Mouse (Mus musculus) megakaryocyte, adult 5-6 weeks (primary cell): ENCODE data around the gene Slc38a5. TPM values are rescaled to one million over a fixed set of nuclear protein-coding genes. Genes with fewer than 3 reads are reported as not detected.
"Not testable (repeated sequence)": the region's sequence is repeated elsewhere in the genome, so short reads cannot be mapped to it uniquely, and the experiment has no call there.

Experiments used
- ATAC-seq: 2 replicates; pipeline ENCODE4 v1.8.0; 2016; ENCODE audit warnings: mild to moderate bottlenecking, inconsistent platforms; ENCODE audit not compliant: poor library complexity, severe bottlenecking
- total RNA-seq, 2 experiments: library from RNA; stranded (forward) in 1 of 2; stranded (reverse) in 1 of 2; fragments of 153-499, 151-499 nt in 1 of 2; fragments of 221-1000, 200-1000 nt in 1 of 2; gene quantifications; 2 replicates each; pipeline versions ENCODE4 v1.2.3 to v1.2.4; 2015 to 2017

Gene Slc38a5
- total RNA-seq, 2 experiments from 2014 or later: 1.3 to 2.4 TPM

DNA sequence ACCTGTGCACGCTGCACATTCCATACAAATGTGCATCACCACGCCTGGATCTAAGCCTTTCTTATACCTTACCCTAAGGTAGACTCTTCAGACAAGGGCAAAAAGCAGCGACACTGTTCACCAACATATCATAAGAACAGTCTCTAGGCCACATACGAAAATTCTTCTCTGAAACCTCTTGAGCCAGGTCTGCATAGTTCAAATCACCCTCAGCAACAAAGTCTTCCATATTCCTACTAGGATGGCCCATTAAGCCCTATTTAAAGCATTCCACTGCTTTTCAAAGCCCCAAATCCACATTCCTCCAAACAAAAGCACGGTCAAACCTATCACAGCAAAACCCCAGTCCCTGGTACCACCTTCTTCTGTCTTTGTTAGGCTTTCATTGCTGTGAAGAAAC lies 17.7 kb downstream of the Slc38a5 start:
- ATAC-seq: no peak

DNA sequence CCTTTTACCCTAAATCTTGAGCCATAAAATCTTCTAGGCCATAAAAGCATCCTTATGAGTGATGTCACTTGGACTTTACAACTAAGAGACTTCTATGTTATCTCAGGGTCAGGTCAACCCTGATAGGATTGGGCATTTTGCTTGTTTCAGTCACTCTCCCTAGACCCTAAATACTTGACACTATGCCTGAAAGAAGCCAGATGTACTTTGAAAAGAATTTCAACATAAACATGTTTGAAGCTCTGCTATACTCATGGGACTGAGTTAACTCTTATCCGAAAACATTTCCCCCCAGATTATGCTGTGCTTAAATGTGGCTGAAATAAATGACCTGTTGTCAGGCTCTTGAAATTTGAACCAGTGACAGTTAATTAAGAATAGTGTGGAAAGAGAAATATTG lies 38.4 kb downstream of the Slc38a5 start:
- no peak for ATAC-seq

DNA sequence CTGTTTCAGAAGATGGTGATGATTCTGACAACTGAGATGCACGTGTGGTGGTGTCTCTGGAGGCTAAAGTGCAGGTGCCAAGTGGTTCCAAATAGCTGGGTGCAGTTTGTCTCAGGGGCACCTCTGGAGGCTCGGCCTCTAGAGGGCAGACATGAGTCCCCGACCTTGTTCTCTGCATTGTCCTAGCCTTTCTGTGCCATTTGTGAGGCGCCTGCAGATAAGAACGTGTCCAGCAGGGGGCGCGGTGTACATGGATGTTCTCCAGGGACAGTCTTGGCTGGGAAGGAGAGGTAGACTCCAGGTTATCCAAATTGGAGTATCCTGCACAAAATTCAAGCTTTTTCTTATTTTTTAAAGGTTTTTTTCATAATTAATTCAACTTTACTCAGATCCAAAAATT lies 44.0 kb downstream of the Slc38a5 start:
- not testable (repeated sequence) for ATAC-seq

DNA sequence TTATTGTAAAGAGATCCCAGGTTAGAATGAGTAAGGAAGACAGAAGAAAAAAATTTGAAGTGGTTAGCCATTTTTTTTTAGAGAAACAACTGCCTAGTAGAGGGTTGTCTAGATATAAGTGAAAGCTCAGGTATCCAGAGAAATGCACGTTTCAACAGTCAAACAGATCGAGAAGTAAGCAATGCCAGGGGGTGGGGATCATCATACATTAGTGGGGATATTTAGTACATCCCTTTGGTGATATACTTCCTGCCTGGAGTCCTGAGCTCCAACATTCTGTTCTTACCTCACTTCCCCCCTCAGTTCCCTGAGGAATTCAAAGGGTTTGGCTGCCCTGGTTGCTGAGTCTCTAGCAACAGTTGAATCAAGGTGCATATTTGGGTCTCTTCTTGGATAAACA lies 56.2 kb downstream of the Slc38a5 start, which contains the start of gene Ssxb10:
Gene Ssxb10, plus strand, starts transcription at position 301 of the 400 bp plus-strand sequence.
- ATAC-seq: no peak

Other genes starting within 250 kb of the Slc38a5 start
- 37.8 and 43.6 TPM in 2 replicates for gene Suv39h1, start 196.4 kb upstream of the Slc38a5 start, total RNA-seq (2015)
- gene Suv39h1, start 196.4 kb upstream of the Slc38a5 start, total RNA-seq (2017): 50.3 and 53.9 TPM in 2 replicates
- 107 and 116 TPM in 2 replicates for gene Was, start 180.6 kb upstream of the Slc38a5 start, total RNA-seq (2015)
- gene Was, start 180.6 kb upstream of the Slc38a5 start, total RNA-seq (2017): 145 and 149 TPM in 2 replicates
- 17.4 and 20.3 TPM in 2 replicates for gene Wdr13, start 138.2 kb upstream of the Slc38a5 start, total RNA-seq (2015)
- gene Wdr13, start 138.2 kb upstream of the Slc38a5 start, total RNA-seq (2017): 22.2 and 27.9 TPM in 2 replicates
- gene Rbm3, start 125.3 kb upstream of the Slc38a5 start, total RNA-seq (2015): 982 and 1,036 TPM in 2 replicates
- 1,421 and 1,439 TPM in 2 replicates for gene Rbm3, start 125.3 kb upstream of the Slc38a5 start, total RNA-seq (2017)
- 5.9 and 8.4 TPM in 2 replicates for gene Tbc1d25, start 95.0 kb upstream of the Slc38a5 start, total RNA-seq (2015)
- gene Tbc1d25, start 95.0 kb upstream of the Slc38a5 start, total RNA-seq (2017): 2.0 and 2.9 TPM in 2 replicates
- 56.4 and 70.7 TPM in 2 replicates for gene Ebp, start 77.6 kb upstream of the Slc38a5 start, total RNA-seq (2015)
- 108 and 125 TPM in 2 replicates for gene Ebp, start 77.6 kb upstream of the Slc38a5 start, total RNA-seq (2017)
- gene Porcn, start 64.6 kb upstream of the Slc38a5 start, total RNA-seq (2015): 0.27 TPM in 1 of 2 replicates, not detected in the other
- 0.22 and 0.41 TPM in 2 replicates for gene Porcn, start 64.6 kb upstream of the Slc38a5 start, total RNA-seq (2017)
- gene Ftsj1, start 18.7 kb upstream of the Slc38a5 start, total RNA-seq (2015): 16.3 and 17.5 TPM in 2 replicates
- 14.2 and 14.4 TPM in 2 replicates for gene Ftsj1, start 18.7 kb upstream of the Slc38a5 start, total RNA-seq (2017)
- gene Ssxb10, start 56.3 kb downstream of the Slc38a5 start, total RNA-seq (2015): not detected in 2 replicates
- not detected in 2 replicates for gene Ssxb10, start 56.3 kb downstream of the Slc38a5 start, total RNA-seq (2017)
- gene Ssxb9, start 95.8 kb downstream of the Slc38a5 start, total RNA-seq (2015): not detected in 2 replicates
- not detected in 2 replicates for gene Ssxb9, start 95.8 kb downstream of the Slc38a5 start, total RNA-seq (2017)
- not detected in 2 replicates for gene Ssxb1, start 142.2 kb downstream of the Slc38a5 start, total RNA-seq (2015)
- gene Ssxb1, start 142.2 kb downstream of the Slc38a5 start, total RNA-seq (2017): not detected in 2 replicates
- not detected in 2 replicates for gene Ssxb2, start 190.6 kb downstream of the Slc38a5 start, total RNA-seq (2015)
- not detected in 2 replicates for gene Ssxb2, start 190.6 kb downstream of the Slc38a5 start, total RNA-seq (2017)